Mouse (Mus musculus) forebrain, embryonic 10.5 days (tissue): ENCODE data around the gene Gm28230. TPM values are rescaled to one million over a fixed set of nuclear protein-coding genes. Genes with fewer than 3 reads are reported as not detected.
A peak's percentile ranks its signal among the peaks of the same experiment; 100 is the strongest.

Source experiments
- DNase-seq: peaks from one replicate; pipeline ENCODE4 v3.0.0-alpha.2; 2017; ENCODE audit warnings: low spot score; ENCODE audit errors: extremely low spot score
- H3K27ac ChIP-seq: fragments of 300-500 bp; sonication (generic); 2 replicates; pipeline ENCODE4 v1.5.1; 2016; ENCODE audit warnings: mild to moderate bottlenecking
- H3K27me3 ChIP-seq: fragments of 300-500 bp; sonication (generic); 2 replicates; pipeline ENCODE4 v1.6.1; 2016; ENCODE audit warnings: mild to moderate bottlenecking; ENCODE audit not compliant: poor library complexity, severe bottlenecking
- H3K36me3 ChIP-seq: fragments of 300-500 bp; sonication (generic); replicated peaks from 2 replicates; pipeline ENCODE4 v1.6.1; 2016; ENCODE audit warnings: mild to moderate bottlenecking, moderate library complexity
- H3K4me1 ChIP-seq: fragments of 300-500 bp; sonication (generic); 2 replicates; pipeline ENCODE4 v1.6.1; 2016
- H3K4me3 ChIP-seq: fragments of 300-500 bp; sonication (generic); 2 replicates; pipeline ENCODE4 v1.5.1; 2016; ENCODE audit warnings: mild to moderate bottlenecking, moderate library complexity
- H3K9me3 ChIP-seq: fragments of 300-500 bp; sonication (generic); 2 replicates; pipeline ENCODE4 v1.6.1; 2016; ENCODE audit warnings: mild to moderate bottlenecking, moderate library complexity
- WGBS: fragments of 180-500 bp; shearing (Covaris S2); methylation state at CpG from one replicate; pipeline ENCODE4 v1.1.7; 2016; 5-methylcytosine and 5-hydroxymethylcytosine counted together
- polyA plus RNA-seq: library from polyadenylated mRNA; unstranded; fragments of >200 nt; fragmentation: Nextera tagmentation; extraction: Ambion mirVana; gene quantifications from 2 replicates; pipeline ENCODE4 v1.2.1, GENCODE M21; 2016

Gm28230 gene
- polyA plus RNA-seq, 1 experiment from 2014 or later = not detected

DNA sequence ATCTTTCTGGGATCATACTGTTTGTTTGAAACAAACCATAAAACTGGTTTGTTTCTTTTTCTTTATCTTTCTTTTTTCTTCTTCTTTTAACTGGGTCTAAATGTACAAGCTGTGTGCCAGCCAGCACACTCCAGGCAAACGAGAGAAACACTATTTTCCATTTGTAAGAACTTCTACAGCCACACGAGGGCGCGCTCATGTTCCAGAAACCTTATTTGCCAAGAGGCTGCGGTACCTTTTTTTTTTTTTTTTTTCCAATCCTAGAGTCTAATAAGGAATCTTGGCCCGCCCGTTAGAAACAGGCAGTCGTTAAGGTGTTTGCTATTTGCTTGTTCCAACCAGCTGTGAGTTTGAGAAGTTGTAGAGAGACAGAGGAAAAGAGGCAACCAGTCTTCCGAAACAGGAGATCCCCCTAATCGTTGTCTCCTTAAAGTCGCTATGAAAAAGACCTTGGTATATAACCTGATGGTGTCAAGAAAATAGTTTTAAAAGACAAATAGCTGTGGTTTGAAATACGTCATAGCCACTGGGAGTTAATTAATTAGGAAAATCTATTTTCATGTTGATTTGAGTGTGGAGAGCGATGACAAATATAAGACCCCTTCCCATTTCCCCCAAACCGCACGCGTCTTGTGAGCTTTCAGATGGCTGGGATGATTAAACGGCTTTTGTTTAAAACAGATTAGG, 40.1 kb upstream of the Gm28230 start:
- Histone ChIP-seq H3K36me3 (no peaks in the 10 kb centered on the region), H3K27me3 (peaks cover 100% of the 10 kb centered on the region), H3K27ac (no peak overlapping the region), H3K4me3 (no peak overlapping the region), H3K9me3 (no peaks in the 10 kb centered on the region), H3K4me1 (peaks cover 21% of the 10 kb centered on the region)
- DNase-seq = no peak
- WGBS = 5% methylated on average over 17 of the region's 17 CpGs

DNA sequence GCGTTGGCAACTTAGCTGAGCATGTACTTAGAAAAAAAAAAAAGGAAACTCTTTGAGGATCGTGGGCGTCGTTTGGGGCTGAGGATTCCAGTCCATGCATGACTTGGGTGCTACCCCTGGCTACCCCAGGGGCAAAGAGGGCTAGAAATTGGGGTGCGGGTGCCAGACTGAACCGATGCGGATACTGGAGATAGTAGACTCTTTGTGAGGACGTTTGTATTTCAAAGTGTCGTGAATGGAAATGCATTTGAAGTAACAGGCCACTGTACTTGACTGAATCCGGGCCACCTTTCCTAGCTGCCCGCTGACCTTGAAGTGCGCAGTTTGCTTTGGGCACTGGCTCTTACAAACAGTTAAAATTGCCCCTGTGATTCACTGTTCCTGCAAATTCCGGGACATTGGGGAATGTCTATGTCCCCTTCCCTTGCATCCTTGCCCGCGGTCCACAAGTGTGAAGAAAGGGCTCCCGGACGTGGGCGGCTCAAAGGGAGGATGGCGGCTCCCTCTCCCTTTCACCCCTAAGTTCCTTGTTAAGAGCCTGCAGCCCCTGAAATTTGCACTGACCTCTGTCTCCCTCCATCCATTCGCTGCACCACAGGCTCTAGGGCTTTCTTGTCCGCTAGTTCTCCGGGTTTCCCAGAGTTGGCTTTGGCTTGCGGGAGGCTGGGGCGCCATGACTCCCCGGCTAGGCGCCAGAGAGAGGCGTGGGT, 39.4 kb upstream of the Gm28230 start:
- Histone ChIP-seq H3K36me3 (no peaks in the 10 kb centered on the region), H3K9me3 (no peaks in the 10 kb centered on the region), H3K4me3 (no peak overlapping the region), H3K27ac (no peak overlapping the region), H3K27me3 (peaks cover 100% of the 10 kb centered on the region), H3K4me1 (peaks cover 17% of the 10 kb centered on the region)
- no peak for DNase-seq
- WGBS = under 1% methylated on average over 27 of the region's 27 CpGs

DNA sequence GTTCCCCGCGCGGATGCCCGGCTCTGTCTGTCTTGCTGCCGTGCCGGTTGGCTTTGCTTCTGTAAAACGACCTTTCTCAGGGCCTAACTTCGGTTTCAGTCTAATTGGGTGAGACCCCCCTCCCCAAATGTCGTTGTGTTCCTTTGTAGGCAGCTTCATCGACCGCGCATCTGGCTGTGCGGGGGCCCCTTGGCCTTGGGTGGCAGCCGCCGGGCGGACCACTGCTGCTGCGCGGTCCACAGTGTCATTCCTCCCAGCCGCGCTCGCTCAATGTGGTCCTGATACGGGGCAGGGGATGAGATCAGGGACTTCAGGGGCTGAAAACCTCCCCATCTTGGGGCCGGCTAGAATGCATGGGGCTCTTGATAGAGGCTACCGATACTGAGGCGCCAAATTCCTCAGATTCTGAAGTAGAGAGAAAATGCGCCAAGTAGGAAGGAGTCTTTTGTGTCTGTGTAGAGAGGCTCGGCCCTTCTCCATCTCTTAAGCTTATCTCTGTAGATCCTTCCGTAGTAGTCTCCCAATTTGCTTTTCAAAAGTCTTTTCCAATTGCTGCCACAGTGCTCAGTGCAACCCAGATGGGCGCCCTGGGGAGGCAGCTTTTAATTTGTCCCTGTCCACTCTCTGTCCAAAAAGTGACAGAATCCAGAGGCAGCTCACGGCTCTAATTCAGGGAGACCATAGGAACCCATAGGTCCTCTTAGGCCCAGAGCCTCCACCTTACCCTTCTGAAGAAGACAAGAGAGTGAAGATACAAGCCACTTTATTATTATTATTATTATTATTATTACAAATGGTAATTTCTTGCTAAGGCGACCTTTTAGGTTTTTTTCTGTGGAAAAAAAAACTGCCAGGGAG, 38.6 kb upstream of the Gm28230 start:
- H3K9me3 ChIP-seq = no peaks in the 10 kb centered on the region
- no peak overlapping the region for H3K4me3 ChIP-seq
- no peaks in the 10 kb centered on the region for H3K36me3 ChIP-seq
- H3K27me3 ChIP-seq = peaks cover 100% of the 10 kb centered on the region
- peaks cover 10% of the 10 kb centered on the region for H3K4me1 ChIP-seq
- DNase-seq = no peak
- 1% methylated on average over 31 of the region's 31 CpGs for WGBS
- no peak overlapping the region for H3K27ac ChIP-seq

DNA sequence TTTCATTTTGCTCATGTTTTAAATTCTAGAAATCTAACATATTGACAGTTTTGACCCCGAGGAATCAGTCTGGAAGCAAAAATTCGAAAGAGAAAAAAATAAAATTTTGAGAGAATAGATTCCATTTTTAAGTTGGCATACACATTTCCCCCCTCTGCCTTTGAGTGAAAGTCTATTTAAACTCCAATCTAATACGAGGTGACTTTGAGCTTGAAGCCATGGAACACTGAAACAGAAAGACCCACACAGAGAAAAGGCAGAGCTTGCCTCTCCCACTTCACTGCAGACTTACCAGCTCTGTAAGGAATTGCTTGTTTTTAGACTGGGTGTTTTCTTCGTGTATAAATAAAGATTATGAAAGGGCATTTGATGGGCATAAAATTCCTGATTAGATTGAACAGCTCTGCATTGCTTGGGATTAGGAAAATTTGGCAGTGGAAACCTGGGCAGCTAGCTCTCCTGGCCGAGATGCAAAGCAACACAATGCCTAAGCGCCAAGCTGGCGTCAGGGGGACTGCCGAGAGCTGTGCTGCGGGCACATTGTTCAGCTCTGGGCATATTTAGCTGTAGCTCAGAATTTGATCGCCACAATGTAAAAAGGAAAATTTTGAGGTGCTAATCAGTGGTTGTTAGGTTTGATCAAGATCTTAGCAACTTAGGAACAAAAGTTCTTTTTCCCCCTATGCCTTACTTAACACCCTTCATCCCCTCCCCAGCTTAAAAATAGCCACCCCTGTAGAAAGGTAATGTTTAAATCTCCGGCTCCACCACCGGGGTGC, 37.5 kb upstream of the Gm28230 start:
- WGBS = 4% methylated on average over 12 of the region's 12 CpGs
- Histone ChIP-seq H3K4me1 (peaks cover 8% of the 10 kb centered on the region), H3K27me3 (peaks cover 100% of the 10 kb centered on the region), H3K4me3 (no peak overlapping the region), H3K9me3 (no peaks in the 10 kb centered on the region), H3K36me3 (no peaks in the 10 kb centered on the region), H3K27ac (no peak overlapping the region)
- no peak for DNase-seq

DNA sequence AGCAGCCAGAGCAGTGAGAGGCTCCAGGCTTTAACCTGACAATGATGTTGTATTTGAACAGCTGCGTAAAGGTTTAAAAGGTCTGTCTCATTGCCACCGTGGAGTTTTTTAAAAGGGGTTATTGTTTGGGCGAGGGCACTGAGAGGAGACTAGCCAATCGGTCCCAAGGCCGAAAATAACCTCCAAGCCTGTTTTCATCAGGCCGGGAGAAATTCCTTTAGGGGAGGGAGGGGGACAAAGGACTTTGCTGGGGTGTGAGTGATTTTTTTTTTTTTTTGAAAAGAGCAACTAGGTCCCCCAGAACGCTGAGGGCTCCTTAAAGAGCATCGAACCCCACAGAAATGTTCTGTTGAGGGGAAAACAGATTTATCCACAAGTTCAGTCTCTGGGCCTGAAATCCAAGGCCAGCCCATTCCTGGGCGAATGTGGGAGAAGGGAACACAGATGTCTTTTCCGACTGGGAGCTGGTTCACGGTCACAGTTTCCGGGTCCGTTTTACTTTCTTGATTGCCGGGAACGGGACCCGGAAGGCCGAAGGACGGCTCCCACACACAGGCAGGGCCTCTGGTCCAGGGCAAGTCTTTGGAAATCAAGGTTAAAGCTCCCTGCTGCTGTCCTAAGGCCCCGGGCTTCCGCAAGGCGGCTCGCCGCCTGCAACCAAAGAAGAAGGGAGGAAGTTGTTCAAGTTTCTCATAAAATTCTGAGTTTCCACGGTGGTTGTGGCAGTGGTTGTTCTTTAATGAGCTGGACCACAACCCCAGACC, 36.8 kb upstream of the Gm28230 start:
- Histone ChIP-seq H3K4me3 (no peak overlapping the region), H3K27ac (no peak overlapping the region), H3K4me1 (peaks cover 8% of the 10 kb centered on the region), H3K27me3 (peaks cover 100% of the 10 kb centered on the region), H3K9me3 (no peaks in the 10 kb centered on the region), H3K36me3 (no peaks in the 10 kb centered on the region)
- DNase-seq = no peak
- WGBS = 2% methylated on average over 24 of the region's 24 CpGs

DNA sequence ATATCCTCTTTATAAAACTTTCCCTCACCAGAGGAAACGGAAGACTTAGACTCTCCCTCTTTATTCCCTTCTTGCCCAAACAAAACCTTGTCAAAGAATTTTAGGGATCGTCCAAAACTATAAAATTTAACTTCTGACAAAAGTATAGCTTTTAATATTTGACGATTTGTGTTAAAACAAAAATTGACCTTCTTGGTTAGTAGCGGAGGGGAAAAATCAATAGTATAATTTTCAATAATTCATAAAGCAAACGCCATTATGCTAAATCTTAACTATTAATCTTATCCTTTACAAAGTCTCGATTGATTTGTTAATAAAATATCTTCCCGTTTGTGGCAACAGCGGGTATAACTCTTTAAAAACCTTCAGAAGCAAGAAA, 36.2 kb upstream of the Gm28230 start:
- Histone ChIP-seq H3K27me3 (peaks cover 100% of the 10 kb centered on the region), H3K27ac (no peak overlapping the region), H3K4me3 (no peak overlapping the region), H3K9me3 (no peaks in the 10 kb centered on the region), H3K4me1 (peaks cover 8% of the 10 kb centered on the region), H3K36me3 (no peaks in the 10 kb centered on the region)
- 8% methylated on average over 8 of the region's 8 CpGs for WGBS
- no peak for DNase-seq

DNA sequence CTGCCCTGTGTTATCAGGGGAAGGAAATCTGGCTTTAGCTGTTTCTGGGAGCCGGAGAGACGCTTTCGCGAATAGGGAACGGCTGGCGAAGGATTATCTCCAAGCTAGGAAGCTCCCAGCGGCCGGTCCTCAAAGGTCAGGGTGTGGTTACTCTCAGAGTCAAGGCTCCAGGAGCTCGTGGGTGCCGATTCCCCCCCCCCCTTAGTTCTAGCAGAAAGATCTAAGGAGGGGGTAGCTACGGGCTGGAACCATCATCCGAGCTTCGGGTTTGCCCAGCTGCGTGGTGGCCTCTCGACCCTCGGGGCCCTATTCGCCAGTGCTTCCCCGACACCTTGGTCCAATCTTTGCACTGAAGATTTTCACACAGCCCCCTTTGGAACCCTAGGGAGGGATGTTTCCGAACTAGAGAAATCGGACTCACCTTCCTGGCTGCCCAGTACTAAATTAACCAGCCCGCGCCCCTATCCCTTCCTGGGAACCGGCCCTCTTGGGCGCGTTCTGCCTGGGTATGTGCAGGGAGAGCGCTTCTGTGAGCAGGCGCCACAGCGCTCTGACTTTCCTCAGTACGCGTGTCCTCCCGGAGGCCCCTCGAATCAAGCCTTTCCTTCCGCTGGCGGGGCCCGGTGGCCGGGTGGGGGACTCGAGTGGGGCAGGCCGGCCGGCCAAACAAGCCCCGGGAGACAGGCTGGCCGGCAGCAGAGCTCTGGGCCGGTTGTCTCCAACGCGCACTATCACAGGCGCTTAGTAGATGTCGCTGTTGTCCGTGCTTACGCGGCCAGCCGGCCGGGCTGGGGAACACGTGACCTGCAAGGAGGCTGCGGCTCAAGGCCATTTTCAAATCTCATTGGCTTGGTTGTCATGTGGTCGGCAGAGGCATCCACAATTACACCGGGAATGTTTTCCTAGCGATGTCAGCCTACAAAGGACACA, 35.2 kb upstream of the Gm28230 start, which contains the start of gene Hoxd10:
TSS of gene Hoxd10 (plus strand) at position 903 of the 930 bp plus-strand sequence.
- H3K4me1 ChIP-seq = peaks cover 8% of the 10 kb centered on the region
- peak within 1 kb of the TSS; percentile 11; the same call in 1 of the 2 replicates for H3K4me3 ChIP-seq
- DNase-seq = peak; percentile 83
- H3K27me3 ChIP-seq = peaks cover 100% of the 10 kb centered on the region
- H3K36me3 ChIP-seq = no peaks in the 10 kb centered on the region
- under 1% methylated on average over 56 of the region's 56 CpGs for WGBS
- H3K9me3 ChIP-seq = no peaks in the 10 kb centered on the region
- H3K27ac ChIP-seq = no peak within 1 kb of the TSS

DNA sequence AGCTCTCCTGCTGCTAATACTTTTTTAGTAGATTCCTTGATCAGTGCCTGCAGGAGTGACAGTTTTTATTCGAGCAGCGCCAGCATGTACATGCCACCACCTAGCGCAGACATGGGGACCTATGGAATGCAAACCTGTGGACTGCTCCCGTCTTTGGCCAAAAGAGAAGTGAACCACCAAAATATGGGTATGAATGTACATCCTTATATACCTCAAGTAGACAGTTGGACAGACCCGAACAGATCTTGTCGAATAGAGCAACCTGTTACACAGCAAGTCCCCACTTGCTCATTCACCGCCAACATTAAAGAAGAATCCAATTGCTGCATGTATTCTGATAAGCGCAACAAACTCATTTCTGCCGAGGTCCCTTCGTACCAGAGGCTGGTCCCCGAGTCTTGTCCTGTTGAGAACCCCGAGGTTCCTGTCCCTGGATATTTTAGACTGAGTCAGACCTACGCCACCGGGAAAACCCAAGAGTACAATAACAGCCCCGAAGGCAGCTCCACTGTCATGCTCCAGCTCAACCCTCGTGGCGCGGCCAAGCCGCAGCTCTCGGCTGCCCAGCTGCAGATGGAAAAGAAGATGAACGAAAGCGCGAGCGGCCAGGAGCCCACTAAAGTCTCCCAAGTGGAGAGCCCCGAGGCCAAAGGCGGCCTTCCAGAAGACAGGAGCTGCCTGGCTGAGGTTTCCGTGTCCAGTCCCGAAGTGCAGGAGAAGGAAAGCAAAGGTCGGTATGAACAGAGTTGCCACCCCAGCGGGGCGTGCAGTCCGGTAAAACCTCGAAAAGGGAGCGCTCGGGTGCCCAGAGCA, 34.3 kb upstream of the Gm28230 start:
- Histone ChIP-seq H3K27me3 (peaks cover 100% of the 10 kb centered on the region), H3K4me1 (peaks cover 8% of the 10 kb centered on the region), H3K9me3 (no peaks in the 10 kb centered on the region), H3K4me3 (no peak overlapping the region), H3K27ac (no peak overlapping the region), H3K36me3 (no peaks in the 10 kb centered on the region)
- no peak for DNase-seq
- 4% methylated on average over 35 of the region's 35 CpGs for WGBS

DNA sequence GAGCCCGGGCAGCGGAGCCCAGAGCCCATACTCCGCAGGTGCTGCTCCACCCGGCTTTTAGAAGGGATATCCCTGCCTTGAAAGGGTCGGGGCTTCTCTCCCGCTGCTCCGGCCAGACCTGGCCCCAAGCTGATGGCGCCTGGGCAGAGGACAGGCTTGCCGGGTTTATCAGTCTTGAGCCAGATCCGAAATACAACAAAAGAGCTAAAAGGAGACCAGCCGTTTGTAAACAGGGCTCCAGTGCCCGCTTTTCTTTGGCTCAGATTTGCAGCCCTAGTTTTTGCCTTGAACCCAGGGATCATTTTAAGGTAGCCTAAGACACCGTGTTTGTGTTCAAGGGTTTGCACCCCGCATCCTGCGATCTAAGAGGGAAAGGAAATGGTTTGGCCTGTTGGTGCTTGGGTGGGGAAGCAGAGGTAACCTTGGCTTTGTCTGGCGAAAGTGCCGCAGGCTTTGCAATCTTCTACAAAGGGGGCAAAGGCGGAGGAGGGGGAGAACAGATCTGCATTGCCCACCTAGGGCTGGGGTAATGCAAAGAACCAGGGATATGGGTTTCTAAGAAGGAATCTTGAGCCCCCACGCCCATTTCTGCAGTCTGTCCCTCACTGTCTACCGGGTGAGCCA, 33.6 kb upstream of the Gm28230 start:
- Histone ChIP-seq H3K4me3 (no peak overlapping the region), H3K36me3 (no peaks in the 10 kb centered on the region), H3K9me3 (no peaks in the 10 kb centered on the region), H3K27me3 (peaks cover 100% of the 10 kb centered on the region), H3K4me1 (peaks cover 14% of the 10 kb centered on the region), H3K27ac (no peak overlapping the region)
- DNase-seq = no peak
- 1% methylated on average over 20 of the region's 20 CpGs for WGBS

DNA sequence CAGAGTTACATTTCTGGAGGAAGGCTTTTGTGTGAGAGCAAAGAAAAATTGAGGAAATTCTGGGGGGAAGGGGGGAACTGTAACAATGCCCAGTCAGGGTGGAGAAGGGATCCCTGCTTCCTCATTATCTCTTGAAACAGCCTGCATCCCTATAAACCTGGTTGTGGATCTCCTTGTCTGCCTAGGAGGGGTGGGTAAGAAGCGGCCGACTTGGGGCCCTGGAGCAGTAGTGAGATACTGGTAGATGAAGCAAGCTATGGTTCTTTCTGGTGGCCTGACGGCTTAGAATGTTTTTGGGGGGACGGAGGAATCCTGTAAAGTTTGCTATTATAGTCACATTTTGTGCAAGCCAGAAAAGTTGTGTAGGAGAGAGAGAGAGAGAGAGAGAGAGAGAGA, 33.1 kb upstream of the Gm28230 start:
- no peak for DNase-seq
- H3K36me3 ChIP-seq = no peaks in the 10 kb centered on the region
- no peak overlapping the region for H3K27ac ChIP-seq

More for the DNA sequence above, 33.1 kb upstream of the Gm28230 start:
- Histone ChIP-seq H3K4me1 (peaks cover 19% of the 10 kb centered on the region), H3K4me3 (no peak overlapping the region), H3K9me3 (no peaks in the 10 kb centered on the region), H3K27me3 (peaks cover 100% of the 10 kb centered on the region)
- WGBS = 5% methylated on average over 4 of the region's 4 CpGs
